Mouse (Mus musculus) megakaryocyte-erythroid progenitor cell, adult 5-6 weeks (primary cell): ENCODE measurements around the gene Crcp. TPM values are rescaled to one million over a fixed set of nuclear protein-coding genes. Genes with fewer than 3 reads are reported as not detected.
"Not testable (repeated sequence)": the region's sequence is repeated elsewhere in the genome, so short reads cannot be mapped to it uniquely, and the experiment has no call there.

Experiments
- ATAC-seq: replicated peaks from 2 replicates; pipeline ENCODE4 v1.8.0; 2016; ENCODE audit warnings: mild to moderate bottlenecking, inconsistent platforms; ENCODE audit not compliant: severe bottlenecking, poor library complexity, low FRiP score, low TSS enrichment
- total RNA-seq, 2 experiments: library from RNA; stranded (forward) in 1 of 2; stranded (reverse) in 1 of 2; fragments of 200-1000, 215-1000 nt in 1 of 2; fragments of >200 nt in 1 of 2; fragmentation: Nextera tagmentation in 1 of 2; gene quantifications; 2 replicates each; pipeline ENCODE4 v1.2.3; 2014 to 2017

The Crcp gene
- total RNA-seq, 2 experiments from 2014 or later: 33.3 to 120 TPM

- ATAC-seq: no peak
Measured at GRCm38 (mm10) chr5:130023067-130023766, 5.9 kb upstream of the Crcp start.

GRCm38 (mm10) chr5:130023767-130024539 is 5.1 kb upstream of the Crcp start:
- peak; percentile 92 for ATAC-seq

GRCm38 (mm10) chr5:130027134-130027533 is 2.0 kb upstream of the Crcp start:
- ATAC-seq: no peak

GRCm38 (mm10) chr5:130027696-130028095 is 1.4 kb upstream of the Crcp start:
- ATAC-seq: no peak

GRCm38 (mm10) chr5:130031410-130032390 is 2.6 kb downstream of the Crcp start:
- ATAC-seq: no peak

GRCm38 (mm10) chr5:130033869-130034268 is 4.8 kb downstream of the Crcp start:
- ATAC-seq: peak; percentile 52

- ATAC-seq: not testable (repeated sequence)
Measured at GRCm38 (mm10) chr5:130036300-130036699, 7.2 kb downstream of the Crcp start.

- ATAC-seq: 0 out of 2 replicates have a peak, but pooled peaks have one; percentile 57
Measured at GRCm38 (mm10) chr5:130037752-130038455, 8.8 kb downstream of the Crcp start.

GRCm38 (mm10) chr5:130040797-130041196 is 11.7 kb downstream of the Crcp start:
- no peak for ATAC-seq

- no peak for ATAC-seq
Measured at GRCm38 (mm10) chr5:130041262-130041661, 12.2 kb downstream of the Crcp start.

- no peak for ATAC-seq
Measured at GRCm38 (mm10) chr5:130043741-130044140, 14.7 kb downstream of the Crcp start.

- peak; percentile 72 for ATAC-seq
Measured at GRCm38 (mm10) chr5:130044201-130044695, 15.2 kb downstream of the Crcp start.

- ATAC-seq: 0 out of 2 replicates have a peak, but pooled peaks have one; percentile 19
Measured at GRCm38 (mm10) chr5:130046100-130046499, 17.0 kb downstream of the Crcp start.

- no peak for ATAC-seq
Measured at GRCm38 (mm10) chr5:130046589-130046988, 17.5 kb downstream of the Crcp start.

GRCm38 (mm10) chr5:130047013-130047412 is 17.9 kb downstream of the Crcp start:
- ATAC-seq: no peak

GRCm38 (mm10) chr5:130048786-130049520 is 19.9 kb downstream of the Crcp start:
- ATAC-seq: no peak

GRCm38 (mm10) chr5:130050416-130050815 is 21.3 kb downstream of the Crcp start:
- ATAC-seq: no peak
